Mouse (Mus musculus) ES-E14 (cell line): ENCODE measurements around the gene Jak3.

Experiments used
- CHD2 ChIP-seq: IDR thresholded peaks from 2 replicates; pipeline ENCODE4 v1.6.1; 2014; ENCODE audit warnings: mild to moderate bottlenecking, low read depth, low read length, inconsistent platforms
- HCFC1 ChIP-seq: IDR thresholded peaks from 2 replicates; pipeline ENCODE4 v1.6.1; 2012; ENCODE audit warnings: low read length, inconsistent platforms, borderline replicate concordance; ENCODE audit not compliant: insufficient read depth
- MAFK ChIP-seq: IDR thresholded peaks from 2 replicates; pipeline ENCODE4 v1.6.1; 2014; ENCODE audit warnings: mild to moderate bottlenecking, low read depth, low read length, inconsistent platforms; ENCODE audit not compliant: insufficient read depth
- ZC3H11A ChIP-seq: IDR thresholded peaks from 2 replicates; pipeline ENCODE4 v1.6.1; 2012; ENCODE audit warnings: low read depth, mild to moderate bottlenecking, inconsistent platforms, low read length, borderline replicate concordance
- ZNF384 ChIP-seq: IDR thresholded peaks from 2 replicates; pipeline ENCODE4 v1.6.1; 2012; ENCODE audit warnings: low read depth, low read length, inconsistent platforms

- TF ChIP-seq ZNF384 (no peak), MAFK (no peak), CHD2 (no peak), ZC3H11A (no peak), HCFC1 (no peak)
Observed at GRCm38 (mm10) chr8:71682832-71683231, 6.7 kb downstream of the Jak3 start.
